Mouse (Mus musculus): ENCODE results near the gene Taf4. TPM values are rescaled to one million over a fixed set of nuclear protein-coding genes. Genes with fewer than 3 reads are reported as not detected.

The Taf4 gene
- total RNA-seq, 2 experiments from 2014 or later: 22.1 to 28.4 TPM

GRCm38 (mm10) chr2:179873315-179873714 lies 103.1 kb downstream of the Taf4 start:
- peak; percentile 28; the same call in 1 of the 2 replicates for ATAC-seq (replicated peaks; ENCODE audit: low FRiP score, low TSS enrichment, poor library complexity, severe bottlenecking)

GRCm38 (mm10) chr2:179872724-179873123 lies 103.7 kb downstream of the Taf4 start:
- no peak for ATAC-seq (replicated peaks; ENCODE audit: low FRiP score, low TSS enrichment, poor library complexity, severe bottlenecking)

- no peak for ATAC-seq (replicated peaks; ENCODE audit: low FRiP score, low TSS enrichment, poor library complexity, severe bottlenecking)
Measured at GRCm38 (mm10) chr2:179869871-179870270, 106.6 kb downstream of the Taf4 start.

GRCm38 (mm10) chr2:179867669-179868068 lies 108.8 kb downstream of the Taf4 start:
- no peak for ATAC-seq (replicated peaks; ENCODE audit: low FRiP score, low TSS enrichment, poor library complexity, severe bottlenecking)

GRCm38 (mm10) chr2:179865097-179865496 lies 111.3 kb downstream of the Taf4 start:
- ATAC-seq (replicated peaks; ENCODE audit: low FRiP score, low TSS enrichment, poor library complexity, severe bottlenecking): no peak

- ATAC-seq (replicated peaks; ENCODE audit: low FRiP score, low TSS enrichment, poor library complexity, severe bottlenecking): no peak
Measured at GRCm38 (mm10) chr2:179863266-179863665, 113.2 kb downstream of the Taf4 start.

- no peak for ATAC-seq (replicated peaks; ENCODE audit: low FRiP score, low TSS enrichment, poor library complexity, severe bottlenecking)
Measured at GRCm38 (mm10) chr2:179862676-179863075, 113.8 kb downstream of the Taf4 start.

Other genes with a start within 250 kb of the Taf4 start
- gene Lsm14b, start 48.3 kb upstream of the Taf4 start, total RNA-seq (2014; fragmentation: Nextera tagmentation): 14.9 and 28.0 TPM in 2 replicates
- 25.1 and 44.2 TPM in 2 replicates for gene Lsm14b, start 48.3 kb upstream of the Taf4 start, total RNA-seq (2017)
- 333 and 334 TPM in 2 replicates for gene Psma7, start 65.8 kb upstream of the Taf4 start, total RNA-seq (2014; fragmentation: Nextera tagmentation)
- gene Psma7, start 65.8 kb upstream of the Taf4 start, total RNA-seq (2017): 395 and 441 TPM in 2 replicates
- gene Ss18l1, start 65.9 kb upstream of the Taf4 start, total RNA-seq (2014; fragmentation: Nextera tagmentation): 2.2 and 3.4 TPM in 2 replicates
- 2.3 and 4.0 TPM in 2 replicates for gene Ss18l1, start 65.9 kb upstream of the Taf4 start, total RNA-seq (2017)
- gene Mtg2, start 93.9 kb upstream of the Taf4 start, total RNA-seq (2014; fragmentation: Nextera tagmentation): 14.0 and 20.9 TPM in 2 replicates
- 14.8 and 16.7 TPM in 2 replicates for gene Mtg2, start 93.9 kb upstream of the Taf4 start, total RNA-seq (2017)
- gene Hrh3, start 127.8 kb upstream of the Taf4 start, total RNA-seq (2014; fragmentation: Nextera tagmentation): not detected in 2 replicates
- gene Hrh3, start 127.8 kb upstream of the Taf4 start, total RNA-seq (2017): not detected in 2 replicates
- gene Osbpl2, start 142.7 kb upstream of the Taf4 start, total RNA-seq (2014; fragmentation: Nextera tagmentation): 23.9 and 25.4 TPM in 2 replicates
- gene Osbpl2, start 142.7 kb upstream of the Taf4 start, total RNA-seq (2017): 29.4 and 35.1 TPM in 2 replicates
- gene Adrm1, start 194.8 kb upstream of the Taf4 start, total RNA-seq (2014; fragmentation: Nextera tagmentation): 143 and 144 TPM in 2 replicates
- 51.7 and 76.2 TPM in 2 replicates for gene Adrm1, start 194.8 kb upstream of the Taf4 start, total RNA-seq (2017)
- 0.04 and 0.25 TPM in 2 replicates for gene Lama5, start 249.2 kb upstream of the Taf4 start, total RNA-seq (2014; fragmentation: Nextera tagmentation)
- gene Lama5, start 249.2 kb upstream of the Taf4 start, total RNA-seq (2017): 0.05 TPM in 1 of 2 replicates, not detected in the other

Data from megakaryocyte-erythroid progenitor cell, adult 5-6 weeks (primary cell).